Mouse (Mus musculus): ENCODE data around the gene Csrp1. TPM values are rescaled to one million over a fixed set of nuclear protein-coding genes. Genes with fewer than 3 reads are reported as not detected.

Csrp1 gene
- polyA plus RNA-seq, 1 experiment from 2014 or later, result 65.6 TPM

GRCm38 (mm10) chr1:135752737-135753348, 33.0 kb downstream of the Csrp1 start:
- DNase-seq (ENCODE audit: low spot score), result peak; percentile 89
- Histone ChIP-seq H3K27ac (ENCODE audit: low read depth, low read length) (no peak overlapping the region), H3K4me1 (replicated peaks; ENCODE audit: control insufficient read depth, insufficient read depth, low read length) (no peaks in the 10 kb centered on the region), H3K9me3 (ENCODE audit: control insufficient read depth, low read length) (no peaks in the 10 kb centered on the region), H3K9ac (ENCODE audit: low read depth, low read length) (no peak overlapping the region), H3K4me3 (ENCODE audit: low read depth, low read length) (no peak overlapping the region), H3K4me2 (no peak overlapping the region), H3K36me3 (ENCODE audit: control insufficient read depth, insufficient read depth, low read length) (peaks cover 6% of the 10 kb centered on the region; the same call in 1 of the 2 replicates), H3K27me3 (replicated peaks; ENCODE audit: control insufficient read depth, insufficient read depth, low read length) (no peaks in the 10 kb centered on the region)
- peak; percentile 97 for ATAC-seq (replicated peaks; ENCODE audit: low FRiP score)
- 13% methylated on average over 10 of the region's 10 CpGs for WGBS

GRCm38 (mm10) chr1:135755287-135755686, 35.4 kb downstream of the Csrp1 start:
- Histone ChIP-seq H3K9ac (ENCODE audit: low read depth, low read length) (no peak overlapping the region), H3K4me2 (no peak overlapping the region), H3K4me3 (ENCODE audit: low read depth, low read length) (no peak overlapping the region), H3K4me1 (replicated peaks; ENCODE audit: control insufficient read depth, insufficient read depth, low read length) (no peaks in the 10 kb centered on the region), H3K9me3 (ENCODE audit: control insufficient read depth, low read length) (no peaks in the 10 kb centered on the region), H3K36me3 (ENCODE audit: control insufficient read depth, insufficient read depth, low read length) (0 out of 2 replicates have a peak, but pooled peaks cover 4% of the 10 kb centered on the region), H3K27me3 (replicated peaks; ENCODE audit: control insufficient read depth, insufficient read depth, low read length) (no peaks in the 10 kb centered on the region), H3K27ac (ENCODE audit: low read depth, low read length) (no peak overlapping the region)
- DNase-seq (ENCODE audit: low spot score) (no peak), ATAC-seq (replicated peaks; ENCODE audit: low FRiP score) (no peak)
- WGBS, result 69% methylated on average over 9 of the region's 9 CpGs

- WGBS, result 77% methylated on average over 3 of the region's 3 CpGs
- Histone ChIP-seq H3K27me3 (replicated peaks; ENCODE audit: control insufficient read depth, insufficient read depth, low read length) (no peaks in the 10 kb centered on the region), H3K4me1 (replicated peaks; ENCODE audit: control insufficient read depth, insufficient read depth, low read length) (no peaks in the 10 kb centered on the region), H3K36me3 (ENCODE audit: control insufficient read depth, insufficient read depth, low read length) (0 out of 2 replicates have a peak, but pooled peaks cover under 1% of the 10 kb centered on the region), H3K4me2 (no peak overlapping the region), H3K9me3 (ENCODE audit: control insufficient read depth, low read length) (no peaks in the 10 kb centered on the region), H3K27ac (ENCODE audit: low read depth, low read length) (no peak overlapping the region), H3K4me3 (ENCODE audit: low read depth, low read length) (no peak overlapping the region), H3K9ac (ENCODE audit: low read depth, low read length) (no peak overlapping the region)
- DNase-seq (ENCODE audit: low spot score), result no peak
- no peak for ATAC-seq (replicated peaks; ENCODE audit: low FRiP score)
Measured at GRCm38 (mm10) chr1:135755913-135756312, 36.1 kb downstream of the Csrp1 start.

DNA sequence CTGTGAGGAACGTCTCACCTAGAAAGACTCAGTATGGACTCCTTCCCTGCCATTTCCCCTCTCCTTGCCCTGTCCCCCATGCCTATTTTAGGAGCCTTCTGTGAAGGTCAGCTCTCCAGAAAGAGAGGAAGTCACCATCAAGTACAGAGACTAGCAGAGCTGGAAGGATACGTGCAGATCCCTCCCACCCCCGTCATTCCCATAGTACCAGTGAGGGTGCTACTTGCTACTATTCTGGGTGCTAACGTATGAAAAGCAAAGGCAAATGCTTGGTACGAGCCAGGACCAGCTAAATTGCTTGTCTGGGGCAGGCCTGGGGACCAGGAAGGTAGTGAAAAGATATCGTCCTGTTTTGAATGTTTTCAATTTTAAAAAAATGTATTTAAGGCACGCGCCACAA, 37.4 kb downstream of the Csrp1 start:
- H3K9ac ChIP-seq (ENCODE audit: low read depth, low read length), result no peak overlapping the region
- H3K36me3 ChIP-seq (ENCODE audit: control insufficient read depth, insufficient read depth, low read length), result no peaks in the 10 kb centered on the region
- H3K27ac ChIP-seq (ENCODE audit: low read depth, low read length), result no peak overlapping the region
- ATAC-seq (replicated peaks; ENCODE audit: low FRiP score), result no peak
- no peaks in the 10 kb centered on the region for H3K4me1 ChIP-seq (replicated peaks; ENCODE audit: control insufficient read depth, insufficient read depth, low read length)
- H3K4me2 ChIP-seq, result no peak overlapping the region
- no peaks in the 10 kb centered on the region for H3K27me3 ChIP-seq (replicated peaks; ENCODE audit: control insufficient read depth, insufficient read depth, low read length)
- no peak overlapping the region for H3K4me3 ChIP-seq (ENCODE audit: low read depth, low read length)
- 63% methylated on average over 8 of the region's 8 CpGs for WGBS
- no peak for DNase-seq (ENCODE audit: low spot score)
- no peaks in the 10 kb centered on the region for H3K9me3 ChIP-seq (ENCODE audit: control insufficient read depth, low read length)

DNA sequence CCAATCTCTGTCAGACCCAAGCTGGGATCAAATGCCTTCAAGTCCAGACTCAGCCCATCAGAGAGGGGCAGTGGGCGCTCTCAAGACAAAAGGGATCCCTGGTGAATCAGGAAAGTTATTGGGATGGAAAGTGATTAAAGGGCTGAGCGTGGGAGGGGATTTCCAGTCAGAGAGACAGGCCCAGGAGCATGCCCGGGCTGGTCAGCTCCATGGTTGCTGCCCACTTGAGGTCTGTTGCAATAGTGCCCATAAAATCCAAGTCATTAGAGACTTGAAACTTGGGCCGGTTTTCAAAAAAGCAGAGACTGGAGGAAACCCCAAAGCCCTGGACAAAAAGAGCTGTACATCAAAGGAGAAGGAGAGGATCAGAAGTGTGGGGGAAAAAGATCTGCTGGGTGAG, 39.8 kb downstream of the Csrp1 start:
- Histone ChIP-seq H3K9ac (ENCODE audit: low read depth, low read length) (no peak overlapping the region), H3K27me3 (replicated peaks; ENCODE audit: control insufficient read depth, insufficient read depth, low read length) (peaks cover 3% of the 10 kb centered on the region), H3K4me1 (replicated peaks; ENCODE audit: control insufficient read depth, insufficient read depth, low read length) (no peaks in the 10 kb centered on the region; the same call in 1 of the 2 replicates), H3K4me2 (no peak overlapping the region), H3K36me3 (ENCODE audit: control insufficient read depth, insufficient read depth, low read length) (no peaks in the 10 kb centered on the region), H3K9me3 (ENCODE audit: control insufficient read depth, low read length) (no peaks in the 10 kb centered on the region), H3K4me3 (ENCODE audit: low read depth, low read length) (no peak overlapping the region), H3K27ac (ENCODE audit: low read depth, low read length) (no peak overlapping the region)
- no peak for ATAC-seq (replicated peaks; ENCODE audit: low FRiP score)
- 70% methylated on average over 4 of the region's 4 CpGs for WGBS
- no peak for DNase-seq (ENCODE audit: low spot score)

DNA sequence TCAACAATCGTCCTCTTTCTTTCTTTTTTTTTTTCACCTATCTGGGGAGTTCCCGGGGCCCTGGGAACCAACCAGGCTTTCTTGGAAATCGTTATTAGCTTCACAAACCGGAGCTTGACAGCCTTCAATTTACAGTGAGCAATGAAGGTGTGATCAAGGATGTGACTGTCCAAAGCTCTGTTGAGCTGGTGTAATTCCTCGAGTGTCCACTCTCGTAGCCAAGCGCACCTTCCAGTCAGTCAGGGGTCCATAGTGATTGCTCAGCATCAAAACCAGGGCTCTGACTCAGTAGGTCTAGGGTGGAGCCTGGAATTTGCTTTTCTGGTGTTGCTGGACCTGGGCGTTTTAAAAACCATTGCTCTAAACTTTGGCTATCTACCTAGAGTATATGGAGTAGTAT, 40.4 kb downstream of the Csrp1 start:
- ATAC-seq (replicated peaks; ENCODE audit: low FRiP score) (no peak), DNase-seq (ENCODE audit: low spot score) (no peak)
- Histone ChIP-seq H3K27me3 (replicated peaks; ENCODE audit: control insufficient read depth, insufficient read depth, low read length) (peaks cover 8% of the 10 kb centered on the region), H3K4me2 (no peak overlapping the region), H3K9ac (ENCODE audit: low read depth, low read length) (no peak overlapping the region), H3K27ac (ENCODE audit: low read depth, low read length) (no peak overlapping the region), H3K4me3 (ENCODE audit: low read depth, low read length) (no peak overlapping the region), H3K4me1 (replicated peaks; ENCODE audit: control insufficient read depth, insufficient read depth, low read length) (no peaks in the 10 kb centered on the region; the same call in 1 of the 2 replicates), H3K9me3 (ENCODE audit: control insufficient read depth, low read length) (no peaks in the 10 kb centered on the region), H3K36me3 (ENCODE audit: control insufficient read depth, insufficient read depth, low read length) (no peaks in the 10 kb centered on the region)
- 67% methylated on average over 8 of the region's 8 CpGs for WGBS

DNA sequence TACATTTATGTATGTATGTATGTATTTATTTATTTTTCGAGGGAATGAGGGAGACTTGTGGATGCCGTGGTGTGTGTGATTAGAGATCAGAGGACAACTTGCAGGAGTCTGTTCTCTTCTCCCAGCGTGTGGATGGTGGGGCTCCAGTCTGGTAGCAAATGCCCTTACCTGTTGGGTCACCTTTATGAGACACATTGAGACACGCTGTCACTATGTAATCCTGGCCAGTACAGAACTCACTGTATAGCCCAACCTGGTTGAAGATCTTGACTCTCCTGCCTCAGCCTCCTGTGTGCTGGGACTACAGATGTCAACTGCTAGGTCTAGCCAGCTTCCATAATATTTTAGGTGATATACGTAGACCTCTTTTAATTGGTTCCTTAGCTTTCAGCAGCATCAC, 41.9 kb downstream of the Csrp1 start:
- H3K27ac ChIP-seq (ENCODE audit: low read depth, low read length), result no peak overlapping the region
- no peak overlapping the region for H3K9ac ChIP-seq (ENCODE audit: low read depth, low read length)
- no peaks in the 10 kb centered on the region for H3K36me3 ChIP-seq (ENCODE audit: control insufficient read depth, insufficient read depth, low read length)
- H3K4me1 ChIP-seq (replicated peaks; ENCODE audit: control insufficient read depth, insufficient read depth, low read length), result peaks cover 10% of the 10 kb centered on the region
- WGBS, result 74% methylated on average over 5 of the region's 5 CpGs
- ATAC-seq (replicated peaks; ENCODE audit: low FRiP score) (no peak), DNase-seq (ENCODE audit: low spot score) (no peak)
- H3K4me2 ChIP-seq, result no peak overlapping the region
- H3K4me3 ChIP-seq (ENCODE audit: low read depth, low read length), result no peak overlapping the region
- H3K27me3 ChIP-seq (replicated peaks; ENCODE audit: control insufficient read depth, insufficient read depth, low read length), result peaks cover 21% of the 10 kb centered on the region
- H3K9me3 ChIP-seq (ENCODE audit: control insufficient read depth, low read length), result no peaks in the 10 kb centered on the region

GRCm38 (mm10) chr1:135763503-135764205, 43.8 kb downstream of the Csrp1 start:
- DNase-seq (ENCODE audit: low spot score) (no peak), ATAC-seq (replicated peaks; ENCODE audit: low FRiP score) (no peak)
- no peak overlapping the region for H3K4me2 ChIP-seq
- H3K4me1 ChIP-seq (replicated peaks; ENCODE audit: control insufficient read depth, insufficient read depth, low read length), result peaks cover 12% of the 10 kb centered on the region
- H3K9ac ChIP-seq (ENCODE audit: low read depth, low read length), result no peak overlapping the region
- H3K27me3 ChIP-seq (replicated peaks; ENCODE audit: control insufficient read depth, insufficient read depth, low read length), result peaks cover 24% of the 10 kb centered on the region
- no peaks in the 10 kb centered on the region for H3K9me3 ChIP-seq (ENCODE audit: control insufficient read depth, low read length)
- no peak overlapping the region for H3K4me3 ChIP-seq (ENCODE audit: low read depth, low read length)
- H3K36me3 ChIP-seq (ENCODE audit: control insufficient read depth, insufficient read depth, low read length), result no peaks in the 10 kb centered on the region
- 70% methylated on average over 9 of the region's 9 CpGs for WGBS
- H3K27ac ChIP-seq (ENCODE audit: low read depth, low read length), result no peak overlapping the region

- peaks cover 12% of the 10 kb centered on the region for H3K4me1 ChIP-seq (replicated peaks; ENCODE audit: control insufficient read depth, insufficient read depth, low read length)
- no peak overlapping the region for H3K9ac ChIP-seq (ENCODE audit: low read depth, low read length)
- 67% methylated on average over 2 of the region's 2 CpGs for WGBS
- no peak overlapping the region for H3K27ac ChIP-seq (ENCODE audit: low read depth, low read length)
- no peak for ATAC-seq (replicated peaks; ENCODE audit: low FRiP score)
- H3K4me2 ChIP-seq, result no peak overlapping the region
- DNase-seq (ENCODE audit: low spot score), result no peak
- no peaks in the 10 kb centered on the region for H3K9me3 ChIP-seq (ENCODE audit: control insufficient read depth, low read length)
- H3K27me3 ChIP-seq (replicated peaks; ENCODE audit: control insufficient read depth, insufficient read depth, low read length), result peaks cover 26% of the 10 kb centered on the region
- H3K4me3 ChIP-seq (ENCODE audit: low read depth, low read length), result no peak overlapping the region
- H3K36me3 ChIP-seq (ENCODE audit: control insufficient read depth, insufficient read depth, low read length), result no peaks in the 10 kb centered on the region
Measured at GRCm38 (mm10) chr1:135764206-135764528, 44.3 kb downstream of the Csrp1 start.

Measured in liver, embryonic 11.5 days (tissue).